In genomic region chr6:149445854-149446253, GRCm38 (mm10) we compare ENCODE assay signal across 21 mouse cellular contexts. TPM values are rescaled to one million over a fixed set of nuclear protein-coding genes. Genes with fewer than 3 reads are reported as not detected.
DNase-seq lines count a peak whose midpoint lies in the region; ATAC-seq and TF ChIP-seq lines count a peak whose summit lies in the region.
"Had no signal": no experiment of that assay in that cellular context is flagged by ENCODE, and none has a peak within 500 bp of the region (broad histone marks: within the 10 kb centered on the region; RNA-seq: fewer than 3 reads in every experiment).

No protein-coding gene starts in this region.

- no peak for TF ChIP-seq CTCF in hindbrain, postnatal 0 days (IDR thresholded peaks at IDR 0.05; ENCODE audit: low read depth)

- no peaks in the 10 kb centered on the region for H3K4me1 ChIP-seq in hindbrain, embryonic 16.5 days (ENCODE audit: control insufficient read depth, insufficient read depth, low read depth, low read length)
- no peaks in the 10 kb centered on the region for H3K4me1 ChIP-seq in hindbrain, postnatal 0 days (ENCODE audit: insufficient read depth, low read length)
- no peaks in the 10 kb centered on the region for H3K4me1 ChIP-seq in neural tube, embryonic 11.5 days (ENCODE audit: control insufficient read depth, insufficient read depth, low read length)
- H3K4me1 ChIP-seq: limb, embryonic 13.5 days; stomach, embryonic 15.5 days had no signal

- H3K27ac ChIP-seq in hindbrain, embryonic 16.5 days (ENCODE audit: low read depth, low read length), result no peak overlapping the region
- H3K27ac ChIP-seq in hindbrain, postnatal 0 days, result no peak overlapping the region
- no peak overlapping the region for H3K27ac ChIP-seq in neural tube, embryonic 11.5 days (ENCODE audit: low read depth, low read length)
- H3K27ac ChIP-seq: forebrain, embryonic 15.5 days; hindbrain, embryonic 12.5 days; limb, embryonic 13.5 days; stomach, embryonic 15.5 days had no signal

- peaks cover 2% of the 10 kb centered on the region; the same call in 1 of the 2 replicates for H3K9me3 ChIP-seq in hindbrain, embryonic 16.5 days (ENCODE audit: control insufficient read depth, low read length)
- no peaks in the 10 kb centered on the region for H3K9me3 ChIP-seq in hindbrain, postnatal 0 days (ENCODE audit: low read length)
- H3K9me3 ChIP-seq in neural tube, embryonic 11.5 days (ENCODE audit: control insufficient read depth, low read length), result no peaks in the 10 kb centered on the region
- H3K9me3 ChIP-seq: forebrain, embryonic 15.5 days; hindbrain, embryonic 12.5 days; stomach, embryonic 15.5 days had no signal

- WGBS in hindbrain, embryonic 16.5 days, result 82% methylated on average over 10 of the region's 10 CpGs
- WGBS in hindbrain, postnatal 0 days, result 79% methylated on average over 10 of the region's 10 CpGs
- 75% methylated on average over 10 of the region's 10 CpGs for WGBS in neural tube, embryonic 11.5 days

- no peak overlapping the region for H3K9ac ChIP-seq in hindbrain, embryonic 16.5 days (ENCODE audit: low read depth, low read length)
- H3K9ac ChIP-seq in hindbrain, postnatal 0 days (replicated peaks; ENCODE audit: low read length), result no peak overlapping the region
- no peak overlapping the region for H3K9ac ChIP-seq in neural tube, embryonic 11.5 days (ENCODE audit: low read length)
- H3K9ac ChIP-seq: forebrain, embryonic 15.5 days; hindbrain, embryonic 12.5 days; limb, embryonic 13.5 days; stomach, embryonic 15.5 days had no signal

- 0 out of 2 replicates have a peak, but pooled peaks have one; percentile 13 for ATAC-seq in hindbrain, embryonic 16.5 days
- no peak for ATAC-seq in hindbrain, postnatal 0 days
- ATAC-seq in neural tube, embryonic 11.5 days (ENCODE audit: insufficient read depth, low FRiP score, low TSS enrichment), result 0 out of 2 replicates have a peak, but pooled peaks have one; percentile 36
- ATAC-seq in inflammation-experienced regulatory T-cells, adult 6 months, result no peak
- ATAC-seq: forebrain, embryonic 15.5 days; intestine, postnatal 0 days; midbrain, embryonic 16.5 days had no signal

- no peak overlapping the region for H3K4me2 ChIP-seq in hindbrain, embryonic 16.5 days (ENCODE audit: low read length)
- H3K4me2 ChIP-seq in hindbrain, postnatal 0 days (ENCODE audit: low read depth, low read length), result no peak overlapping the region
- H3K4me2 ChIP-seq in neural tube, embryonic 11.5 days (ENCODE audit: low read depth), result no peak overlapping the region
- H3K4me2 ChIP-seq: forebrain, embryonic 15.5 days; hindbrain, embryonic 12.5 days; limb, embryonic 13.5 days; stomach, embryonic 15.5 days had no signal

- H3K4me3 ChIP-seq in hindbrain, embryonic 16.5 days (ENCODE audit: low read length), result no peak overlapping the region
- no peak overlapping the region for H3K4me3 ChIP-seq in hindbrain, postnatal 0 days (ENCODE audit: low read length)
- no peak overlapping the region for H3K4me3 ChIP-seq in neural tube, embryonic 11.5 days (ENCODE audit: low read depth, low read length)
- H3K4me3 ChIP-seq: forebrain, embryonic 15.5 days; hindbrain, embryonic 12.5 days; limb, embryonic 13.5 days; stomach, embryonic 15.5 days had no signal

- no peaks in the 10 kb centered on the region for H3K27me3 ChIP-seq in hindbrain, embryonic 16.5 days (replicated peaks; ENCODE audit: control insufficient read depth, insufficient read depth, low read length)
- no peaks in the 10 kb centered on the region for H3K27me3 ChIP-seq in hindbrain, postnatal 0 days (ENCODE audit: insufficient read depth, low read length)
- H3K27me3 ChIP-seq in neural tube, embryonic 11.5 days (ENCODE audit: control insufficient read depth, insufficient read depth, low read length), result no peaks in the 10 kb centered on the region
- H3K27me3 ChIP-seq: forebrain, embryonic 15.5 days; hindbrain, embryonic 12.5 days; limb, embryonic 13.5 days; stomach, embryonic 15.5 days had no signal

- no peak for DNase-seq in hindbrain, postnatal 0 days (ENCODE audit: low spot score)
- peak; percentile 6 to 17 for DNase-seq in left cerebral cortex, adult 18-20 months (ENCODE audit: low spot score in 2 of 2)
- DNase-seq in left cerebral cortex, adult 9 months (ENCODE audit: low spot score in 2 of 2), result no peak
- DNase-seq in neural tube, embryonic 11.5 days (ENCODE audit: low spot score), result no peak
- DNase-seq in neural tube, embryonic 10.5 days (ENCODE audit: extremely low spot score, low spot score), result no peak
- DNase-seq: B cell, adult 2 months; cerebellum, adult 18-20 months; cerebellum, postnatal 25 days; embryo, embryonic 11 days; gastrocnemius, postnatal 36 days; lung, postnatal 10 days; right cerebral cortex, postnatal 25 days; thymus, adult 18-20 months had no signal

- no peaks in the 10 kb centered on the region for H3K36me3 ChIP-seq in hindbrain, embryonic 16.5 days (ENCODE audit: control insufficient read depth, insufficient read depth, low read length)
- no peaks in the 10 kb centered on the region for H3K36me3 ChIP-seq in hindbrain, postnatal 0 days (ENCODE audit: insufficient read depth, low read length)
- no peaks in the 10 kb centered on the region for H3K36me3 ChIP-seq in neural tube, embryonic 11.5 days (ENCODE audit: control insufficient read depth, insufficient read depth, low read length)
- H3K36me3 ChIP-seq: forebrain, embryonic 15.5 days; hindbrain, embryonic 12.5 days; limb, embryonic 13.5 days; stomach, embryonic 15.5 days had no signal

RNA-seq across cellular contexts. Expression of gene Bicd1, which starts 37.2 kb away (rescaled TPM):
- polyA plus RNA-seq in hindbrain, embryonic 16.5 days (2015; fragmentation: Nextera tagmentation; extraction: Ambion mirVana), result 44.2 and 45.3 TPM in 2 replicates
- 33.0 and 38.3 TPM in 2 replicates for total RNA-seq in hindbrain, postnatal 0 days (2014; rRNA removed)
- polyA plus RNA-seq in hindbrain, postnatal 0 days (2015; fragmentation: Nextera tagmentation; extraction: Ambion mirVana), result 37.1 and 39.2 TPM in 2 replicates
- total RNA-seq in left cerebral cortex, adult 18-20 months (2021), result 10 to 100 TPM; 43.9 to 50.6 TPM
- 14.0 and 17.8 TPM in 2 replicates for polyA plus RNA-seq in neural tube, embryonic 11.5 days (2014; fragmentation: Nextera tagmentation; extraction: Ambion mirVana)
- 10 to 100 TPM; 13.2 to 23.7 (median 15.9) TPM for polyA plus RNA-seq in inflammation-experienced regulatory T-cells, adult 6 months (2017; shearing (Covaris generic))

Comparison
In these comparisons a context has a peak if more than half of its experiments do, and no peak if none do; other contexts are left out.
1. ATAC-seq: peak in hindbrain, embryonic 16.5 days (single experiment) and neural tube, embryonic 11.5 days (single experiment); none in hindbrain, postnatal 0 days (single experiment) and inflammation-experienced regulatory T-cells, adult 6 months (single experiment).
2. DNase-seq: peak in left cerebral cortex, adult 18-20 months (2 of 2); none in hindbrain, postnatal 0 days (single experiment), left cerebral cortex, adult 9 months (0 of 2), neural tube, embryonic 11.5 days (single experiment) and neural tube, embryonic 10.5 days (single experiment).